Mouse (Mus musculus): ENCODE results near the gene Ulk4.
A peak's percentile ranks its signal among the peaks of the same experiment; 100 is the strongest.

The Ulk4 gene

DNA sequence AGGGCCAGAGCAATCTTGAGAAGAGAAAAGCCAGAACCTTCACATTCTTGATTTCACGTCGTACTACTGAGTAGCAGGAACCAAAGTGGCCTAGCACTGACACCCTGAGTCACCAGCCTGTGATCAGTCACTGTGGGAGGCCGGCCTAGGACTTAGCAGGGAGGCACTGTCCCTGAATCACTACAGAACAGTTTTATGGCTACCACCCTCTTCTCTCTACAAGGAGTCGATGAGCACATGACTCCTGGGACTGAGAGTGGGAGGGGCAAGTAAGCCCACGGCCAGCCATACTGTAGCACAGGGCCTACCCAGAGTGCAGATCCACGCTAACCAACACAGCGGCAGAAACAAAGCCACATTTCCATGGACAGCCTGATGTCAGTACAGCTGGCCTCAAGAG lies 183.2 kb downstream of the Ulk4 start:
- DNase-seq, result no peak

DNA sequence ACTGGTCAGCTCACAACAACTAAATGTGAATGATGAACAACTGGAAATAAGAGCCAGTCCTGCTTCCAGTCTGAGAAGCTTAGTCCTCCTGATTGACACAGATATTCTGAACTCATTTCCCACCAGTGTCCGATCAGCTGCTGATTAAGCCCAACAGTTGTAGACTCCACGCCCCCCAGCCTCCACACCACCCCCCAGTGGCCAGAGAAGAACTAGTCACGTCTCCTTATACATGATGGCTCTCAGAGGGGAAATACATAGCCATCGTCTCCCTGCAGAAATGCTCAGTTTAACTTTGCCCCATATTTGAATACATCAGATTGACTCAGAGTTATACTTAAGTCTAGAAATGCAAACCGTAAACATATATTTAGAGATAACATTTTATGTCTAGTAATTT lies 184.4 kb downstream of the Ulk4 start:
- DNase-seq, result no peak

DNA sequence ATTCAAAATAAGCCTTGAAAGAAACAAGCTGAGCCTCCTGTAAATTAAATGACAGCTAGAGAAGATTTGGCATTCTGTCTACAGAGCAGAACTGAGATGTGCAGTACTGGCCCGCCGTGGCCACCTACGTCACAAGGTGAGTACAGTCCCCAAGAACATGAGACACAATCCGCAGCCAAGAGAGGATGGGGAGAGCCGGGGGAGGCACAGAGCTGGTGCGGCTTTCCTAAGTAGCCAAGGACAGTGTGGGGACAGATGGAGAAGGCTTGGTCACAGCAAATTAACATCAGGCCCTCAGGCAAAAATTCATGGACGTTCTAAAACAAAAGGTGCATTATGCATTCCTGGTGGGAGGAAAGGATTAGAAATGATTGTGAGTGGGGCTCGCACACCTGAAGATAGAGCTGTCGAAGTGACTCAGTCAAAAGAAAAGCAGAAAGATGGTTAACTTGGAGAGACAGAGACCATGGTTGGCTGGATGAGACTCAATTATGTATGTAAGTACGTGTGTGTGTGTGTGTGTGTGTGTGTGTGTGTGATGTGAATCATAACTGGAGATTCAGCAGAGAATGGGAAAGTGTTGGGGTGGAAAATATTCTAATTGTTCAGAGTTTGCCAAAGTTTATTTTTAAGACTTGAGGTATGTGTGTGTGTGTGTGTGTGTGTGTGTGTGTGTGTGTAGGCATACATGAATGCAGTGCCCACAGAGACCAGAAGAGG lies 185.8 kb downstream of the Ulk4 start:
- DNase-seq, result no peak

DNA sequence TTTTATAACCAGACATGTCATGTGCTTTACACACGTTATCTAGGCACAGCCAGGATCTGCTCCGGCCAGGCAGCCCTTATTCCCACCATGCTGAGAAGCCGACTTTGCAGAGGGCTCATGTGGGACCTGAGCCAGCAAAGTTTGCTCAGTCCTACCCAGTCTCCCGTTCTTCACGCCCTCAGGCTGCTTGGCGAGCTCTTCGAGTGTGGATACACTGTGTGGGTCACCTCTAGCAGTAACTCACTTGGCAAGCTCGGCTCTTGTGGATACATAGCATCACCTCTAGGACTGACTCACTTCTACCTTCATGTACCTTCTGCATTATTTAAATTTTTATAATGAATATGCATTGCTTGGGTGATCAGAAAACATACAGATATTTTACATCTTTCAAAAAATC lies 189.3 kb downstream of the Ulk4 start:
- DNase-seq, result no peak

DNA sequence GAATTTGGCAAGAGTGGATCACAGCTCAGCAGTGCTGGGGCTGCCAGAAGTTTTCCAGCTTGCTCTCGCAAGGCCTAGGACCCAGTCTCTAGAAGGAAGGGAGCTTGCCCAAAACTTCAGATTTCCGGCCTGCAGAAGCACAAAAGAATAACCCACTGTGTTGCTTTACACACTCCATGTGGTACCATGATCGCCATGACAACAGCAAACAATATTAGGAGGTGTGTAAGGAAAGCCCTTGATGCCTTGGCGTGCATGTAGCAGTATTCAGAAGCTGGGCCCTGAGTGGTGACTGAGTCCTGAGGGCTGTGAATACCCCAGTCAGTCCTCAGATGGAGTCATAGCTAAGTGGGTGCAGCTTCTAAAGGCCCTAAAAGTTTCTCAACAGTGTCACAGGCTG lies 192.8 kb downstream of the Ulk4 start:
- no peak for DNase-seq

DNA sequence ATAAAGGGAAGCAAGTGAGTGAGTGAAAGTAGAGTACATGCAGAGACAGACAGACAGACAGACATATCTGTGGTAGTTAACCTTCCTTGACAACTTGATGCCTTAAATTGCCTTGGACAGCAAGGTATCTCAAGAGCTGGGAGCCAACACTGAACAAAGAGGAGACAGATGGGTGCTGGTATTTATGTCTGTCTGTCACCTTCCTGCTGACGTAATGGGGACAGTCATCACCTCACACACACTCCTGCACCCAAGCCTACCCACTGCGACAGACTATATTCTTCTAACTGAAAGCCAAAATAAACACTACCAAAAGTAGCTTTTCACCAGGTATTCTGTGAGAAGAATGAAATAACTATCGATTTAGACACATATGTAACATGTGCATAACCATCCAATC lies 196.2 kb downstream of the Ulk4 start:
- DNase-seq, result no peak

DNA sequence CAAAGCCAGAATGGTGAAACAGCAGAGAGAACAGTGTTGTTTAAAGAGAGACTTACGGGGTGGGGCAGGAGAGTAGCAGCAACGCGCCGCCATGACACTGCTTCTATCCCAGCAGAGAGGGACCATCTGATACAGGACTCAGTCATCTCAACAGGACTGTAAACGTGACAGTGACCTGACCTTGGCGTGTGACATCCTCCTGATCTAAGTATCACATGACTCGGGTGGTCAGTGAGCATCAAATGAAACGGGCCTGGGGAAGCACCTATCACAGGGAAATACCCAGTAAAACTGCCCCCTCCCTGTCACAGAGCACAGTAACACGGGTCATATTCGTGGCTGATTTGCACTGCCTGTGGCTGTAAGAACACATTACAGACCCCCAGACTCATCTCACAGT lies 196.6 kb downstream of the Ulk4 start:
- DNase-seq, result no peak

DNA sequence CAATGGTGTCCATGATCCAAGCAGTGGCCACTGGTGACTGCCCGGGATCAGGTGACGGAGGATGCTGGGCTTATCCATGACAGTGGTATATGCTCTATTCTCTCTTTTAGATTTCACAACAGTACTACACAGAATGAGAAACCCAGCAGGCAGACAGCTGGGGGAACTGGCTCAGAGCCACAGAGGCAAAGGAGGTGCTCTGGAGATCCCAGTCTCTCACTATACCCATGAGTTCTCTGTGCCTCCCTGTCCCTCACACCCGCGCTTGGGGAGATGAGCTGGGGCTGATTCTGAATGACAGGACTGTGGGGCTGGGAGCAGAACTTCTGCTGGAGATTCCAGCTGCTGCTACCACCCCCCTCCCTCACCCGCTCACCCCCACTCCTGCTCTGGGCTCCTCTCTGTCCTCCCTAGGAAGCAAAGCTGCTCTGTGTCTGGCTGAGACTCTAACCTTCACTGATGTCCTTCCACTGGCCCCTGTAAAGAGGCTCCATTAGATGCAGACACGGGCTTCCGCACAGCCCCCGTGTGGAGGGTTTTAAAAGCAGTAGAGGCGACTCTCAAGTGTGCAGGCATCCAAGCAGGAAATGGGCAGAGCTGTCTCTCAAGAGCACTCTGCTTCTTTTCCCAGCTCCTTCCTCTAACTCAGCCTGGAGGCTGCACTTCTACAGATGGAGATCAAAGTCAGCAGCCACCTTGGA lies 197.5 kb downstream of the Ulk4 start:
- peak; percentile 57 for DNase-seq

DNA sequence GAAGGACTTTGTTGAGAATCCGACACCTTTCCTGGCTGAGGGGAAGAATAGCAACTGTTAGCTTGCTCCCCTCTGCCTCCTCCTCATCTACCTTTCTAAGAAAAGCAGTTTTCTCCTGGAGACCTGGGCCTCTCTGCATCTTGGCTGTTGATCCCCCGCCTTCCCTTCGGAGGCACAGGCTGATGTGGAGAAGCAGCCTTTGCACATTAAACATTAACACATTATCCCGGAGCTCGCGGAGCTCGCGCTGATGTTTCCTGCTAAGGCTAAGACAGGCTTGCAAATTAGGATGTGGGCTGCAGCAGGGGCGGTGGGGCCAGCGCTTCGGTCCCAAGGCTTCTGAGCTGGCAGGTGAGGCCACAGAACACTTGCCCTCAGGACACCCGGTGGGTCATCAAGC lies 200.7 kb downstream of the Ulk4 start:
- DNase-seq, result peak; percentile 51

DNA sequence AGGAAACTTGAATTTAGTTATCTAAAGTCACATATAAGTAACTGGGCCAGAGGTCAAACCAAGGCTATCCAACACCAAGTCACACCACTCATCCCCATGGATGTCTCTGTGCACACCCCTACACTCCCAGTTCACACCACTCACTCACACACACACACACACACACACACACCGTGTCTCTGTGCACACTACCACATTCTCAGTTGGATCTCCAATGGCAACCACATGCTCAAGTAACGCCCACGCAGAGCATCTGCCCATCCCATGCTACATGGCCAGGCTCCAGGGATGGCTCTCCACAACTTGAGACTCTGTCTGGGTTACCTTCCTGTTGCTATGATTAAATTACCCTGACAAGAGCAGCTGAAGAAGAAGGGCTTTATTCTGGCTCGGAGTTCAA lies 201.8 kb downstream of the Ulk4 start:
- peak; percentile 80 for DNase-seq

DNA sequence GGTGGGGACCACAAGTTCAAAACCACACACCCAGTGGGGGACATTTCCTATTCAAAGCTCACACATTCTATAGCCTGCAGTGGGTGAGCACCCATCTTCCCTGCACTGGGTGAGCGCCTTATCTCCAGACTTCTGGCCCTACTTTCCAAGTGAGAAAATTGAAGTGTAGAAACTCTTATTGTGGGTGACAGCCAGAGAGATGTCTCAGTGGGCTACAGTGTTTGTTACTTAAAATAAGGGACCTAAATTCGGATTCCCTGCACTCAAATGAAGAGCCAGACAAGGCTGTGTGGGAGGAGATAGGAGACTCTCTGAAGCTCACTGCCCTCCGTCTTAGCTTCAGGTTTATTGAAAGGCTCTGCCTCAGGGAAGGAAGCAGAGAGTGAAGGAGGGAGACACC lies 202.3 kb downstream of the Ulk4 start:
- DNase-seq, result peak; percentile 63

DNA sequence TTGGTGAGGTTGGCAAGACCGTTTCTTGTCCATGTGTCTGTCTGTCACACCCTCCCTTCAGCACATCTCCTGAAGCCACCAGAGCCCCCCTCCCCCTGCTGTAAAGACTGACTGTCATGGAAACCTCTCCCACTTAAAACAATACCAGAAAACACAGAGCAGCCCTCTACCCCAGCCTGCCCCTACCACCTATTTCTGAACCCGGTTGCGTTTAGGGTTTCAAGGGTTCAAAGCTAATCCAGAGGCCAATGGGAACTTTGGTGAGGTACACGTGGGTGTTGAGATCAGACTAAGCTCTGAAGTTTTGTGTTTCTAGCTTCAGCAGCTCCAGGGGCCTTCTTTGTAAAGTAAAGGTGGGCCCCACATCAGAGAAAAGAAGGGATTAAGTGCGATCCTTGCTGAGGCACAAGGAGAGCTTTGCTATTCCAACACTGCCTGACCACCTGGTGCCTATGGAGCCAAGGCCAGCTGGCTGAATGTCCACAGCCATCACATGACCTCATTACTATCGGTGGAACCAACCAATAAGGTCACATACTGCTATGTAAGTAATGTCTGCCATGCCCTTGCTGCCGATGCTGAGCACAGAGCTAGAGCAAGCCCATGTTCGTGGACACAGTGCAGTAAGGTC lies 204.8 kb downstream of the Ulk4 start:
- no peak for DNase-seq

DNA sequence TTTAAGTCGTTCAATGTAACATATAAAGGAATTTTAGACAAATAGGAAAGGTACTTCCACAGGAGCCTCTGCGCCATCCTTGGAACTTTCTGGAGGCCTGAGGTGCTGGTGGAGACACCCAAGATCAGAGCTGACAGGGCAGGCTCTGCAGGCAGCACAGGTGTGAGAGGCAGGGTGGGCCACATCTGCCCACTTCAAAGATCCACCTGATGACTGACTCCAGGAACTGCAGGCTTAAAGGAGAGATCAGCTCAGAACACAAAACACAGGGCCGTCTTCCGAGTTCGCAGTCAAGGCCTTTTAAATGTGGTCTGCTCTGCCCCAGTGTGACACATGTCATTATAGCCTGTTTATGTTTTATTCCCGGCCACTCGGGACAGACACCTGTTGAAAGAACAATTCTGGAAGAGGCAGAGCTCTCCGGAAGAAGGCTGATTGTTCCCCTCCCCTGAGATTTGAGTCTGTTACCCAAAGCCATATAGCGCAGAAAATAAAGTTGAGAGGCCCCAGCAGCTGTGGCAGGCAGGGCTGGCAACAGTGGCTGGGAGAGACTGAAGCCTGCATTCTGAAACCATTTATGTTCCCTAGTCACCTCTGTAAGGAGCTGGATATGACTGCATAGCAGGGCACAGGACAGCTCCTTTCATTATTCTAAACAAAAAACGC lies 205.4 kb downstream of the Ulk4 start:
- no peak for DNase-seq

DNA sequence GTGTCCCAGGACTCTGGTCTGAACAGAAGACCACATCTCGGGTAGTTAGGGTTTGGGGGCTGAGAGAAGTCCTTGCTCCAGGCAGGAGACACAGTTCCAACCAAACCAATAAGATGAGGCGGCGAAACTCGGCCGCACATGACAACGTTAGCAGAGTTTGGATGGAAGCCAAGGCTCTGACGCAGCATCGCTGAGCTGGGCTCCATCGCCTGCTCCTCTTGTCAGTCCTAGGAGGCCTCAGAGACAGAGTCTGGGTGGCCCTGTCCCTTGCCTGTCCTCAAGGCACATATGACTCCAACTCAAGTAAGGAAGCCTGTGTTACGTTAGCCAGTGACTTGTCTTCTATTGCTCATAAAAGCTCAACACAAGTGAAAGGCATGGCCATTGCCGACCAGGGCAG lies 205.9 kb downstream of the Ulk4 start:
- no peak for DNase-seq

DNA sequence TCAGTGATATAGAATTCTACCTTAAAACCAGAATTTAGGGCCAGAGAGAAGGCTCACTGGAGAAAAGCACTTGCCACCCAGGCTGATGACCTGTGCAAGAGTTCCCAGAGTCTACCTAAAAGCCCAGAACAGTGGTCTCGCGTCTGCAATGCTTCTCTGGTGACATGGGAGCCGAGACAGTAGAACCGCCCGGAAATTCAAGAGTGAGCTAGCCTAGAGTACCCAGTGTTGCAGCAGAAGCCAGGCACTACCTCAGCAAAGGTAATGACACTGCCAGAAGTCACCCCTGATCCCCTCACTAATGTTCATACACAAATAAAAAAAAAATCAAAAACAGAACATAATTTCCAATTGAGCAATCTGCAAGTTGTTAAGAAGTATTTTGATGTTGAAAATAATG lies 208.9 kb downstream of the Ulk4 start:
- no peak for DNase-seq

DNA sequence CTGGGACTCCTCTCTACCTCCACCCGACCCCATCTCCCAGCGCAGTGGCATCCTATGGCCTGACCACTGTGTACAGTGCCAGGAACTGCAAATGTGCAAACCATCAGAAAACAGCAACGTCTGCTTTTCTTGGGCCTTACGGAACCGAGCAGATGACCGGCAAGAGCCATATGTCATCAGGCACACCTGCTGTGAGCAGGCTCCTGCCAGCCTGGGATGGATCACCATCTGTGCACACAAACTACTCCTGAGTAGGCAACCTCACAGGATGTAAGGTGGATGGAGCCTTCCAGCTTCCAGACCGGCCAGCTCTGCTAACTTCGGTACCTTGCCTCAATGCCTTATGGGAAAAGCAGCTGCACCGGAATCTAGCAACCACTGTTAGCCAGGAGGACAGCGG lies 210.0 kb downstream of the Ulk4 start:
- no peak for DNase-seq

DNA sequence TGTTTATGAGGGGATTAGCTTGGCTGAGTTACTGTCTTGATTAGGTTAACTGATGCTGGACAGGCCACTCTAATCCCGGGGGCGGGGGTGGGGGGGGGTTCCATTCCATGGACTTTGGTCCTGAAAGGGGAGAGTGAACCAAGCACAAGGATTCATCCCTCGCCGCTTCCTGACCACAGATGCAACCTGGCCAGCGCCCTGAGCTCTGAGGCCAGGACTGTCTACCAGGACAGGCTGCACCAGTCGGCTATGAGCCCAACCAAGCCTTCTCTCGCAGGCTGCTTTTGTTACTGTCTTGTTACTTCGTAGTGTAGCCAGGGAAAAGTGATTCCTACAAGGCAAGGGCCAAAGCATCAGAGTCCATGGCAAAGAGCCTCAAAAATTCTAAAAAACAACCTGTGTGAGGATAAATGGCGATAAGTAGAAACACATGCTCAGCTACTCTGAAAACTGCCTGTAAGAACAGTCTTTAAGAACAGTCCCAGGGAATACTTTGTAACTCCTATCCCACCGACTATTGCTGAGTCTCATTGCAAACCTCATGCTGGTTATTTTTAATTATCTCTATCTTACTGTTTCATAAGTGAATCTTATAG lies 211.5 kb downstream of the Ulk4 start:
- DNase-seq, result no peak

DNA sequence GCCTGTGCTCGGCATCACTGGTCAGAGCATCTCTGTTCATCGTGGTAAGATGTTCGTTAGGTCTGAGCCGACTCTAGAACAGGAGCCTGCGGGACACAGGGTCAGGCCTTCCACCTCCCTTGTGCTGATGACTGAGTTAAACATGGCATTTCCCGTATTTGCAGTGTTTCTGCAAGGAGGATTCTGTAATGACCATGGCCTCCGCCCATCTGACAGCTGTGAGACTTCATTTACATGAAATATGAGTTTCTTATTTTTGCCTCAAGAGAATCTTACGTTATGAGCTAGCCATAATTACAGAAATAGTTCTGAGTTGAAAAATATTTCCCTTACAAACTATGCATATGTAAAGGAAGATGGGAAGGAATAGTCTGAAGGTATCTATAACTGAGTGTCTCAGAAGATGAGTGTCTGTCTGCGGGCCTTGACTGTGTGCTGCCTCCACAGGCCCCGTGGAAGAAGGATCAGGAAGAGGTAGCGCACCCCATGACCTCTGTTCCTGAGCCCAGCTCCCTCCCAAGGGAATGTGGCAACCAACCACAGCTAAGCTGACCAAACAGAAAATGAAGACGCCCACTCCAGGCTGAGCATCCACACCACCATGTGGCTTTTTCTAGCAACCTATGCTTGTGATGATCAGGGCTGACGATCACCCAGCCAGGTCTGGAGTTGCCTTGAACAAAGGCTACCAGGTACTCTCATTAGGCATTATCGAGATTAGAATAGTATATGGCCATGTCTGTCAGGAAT lies 212.2 kb downstream of the Ulk4 start:
- DNase-seq, result no peak

DNA sequence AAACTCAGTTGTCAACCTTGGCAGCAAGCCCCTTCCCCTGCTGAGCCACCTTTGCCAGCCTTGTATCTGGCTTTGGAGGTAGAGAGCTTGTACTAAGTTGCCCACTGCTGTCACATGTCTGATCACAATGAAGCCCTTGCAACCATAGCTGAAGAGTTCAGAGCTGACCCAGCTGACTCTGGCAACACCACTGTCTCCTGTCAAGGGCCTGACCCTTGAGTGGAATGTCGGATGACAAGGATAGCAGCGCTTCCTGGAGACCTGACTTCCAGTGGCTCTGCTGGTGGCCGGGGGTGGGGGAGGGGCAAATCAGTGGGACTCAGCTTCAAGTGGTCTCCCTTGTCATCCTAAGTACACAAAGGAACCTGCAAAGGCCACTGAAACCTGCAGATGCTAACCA lies 214.3 kb downstream of the Ulk4 start:
- DNase-seq, result no peak

DNA sequence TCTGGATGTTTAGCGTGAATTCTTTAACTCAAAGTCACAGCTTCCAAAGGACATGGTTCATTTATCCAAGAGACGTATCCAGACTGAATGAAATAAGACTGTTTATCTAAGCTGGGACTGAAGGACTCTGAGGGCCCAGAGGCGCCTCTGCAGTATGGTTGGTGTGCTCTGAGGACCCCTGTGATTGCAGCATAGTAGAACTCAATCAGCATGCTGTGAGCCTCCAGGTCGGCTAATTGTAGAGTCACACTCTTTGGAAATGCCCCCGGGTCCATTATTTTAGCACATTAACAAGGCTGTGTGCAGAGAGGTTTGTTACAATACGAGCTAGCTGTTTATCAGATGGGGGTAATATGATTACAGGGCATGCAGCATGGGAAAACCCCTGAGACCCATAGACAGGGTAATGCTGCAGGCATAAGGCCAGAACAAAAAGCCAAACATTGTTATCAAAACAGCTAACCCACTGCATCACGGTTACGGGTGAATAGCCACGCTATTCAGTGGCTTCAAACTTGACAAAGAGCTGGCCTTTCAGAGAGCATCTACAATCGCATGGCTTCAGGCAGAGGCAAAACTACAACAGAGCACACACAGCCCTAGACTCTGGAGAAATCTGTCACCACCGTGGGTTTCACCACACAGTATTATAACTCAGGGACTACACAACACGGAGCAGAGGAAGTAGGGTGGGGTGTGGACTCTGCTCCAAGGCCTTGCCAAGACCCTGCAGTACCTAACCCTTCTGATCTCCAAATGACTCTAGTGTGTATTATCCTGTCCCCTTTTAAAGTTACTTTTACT lies 215.0 kb downstream of the Ulk4 start:
- DNase-seq, result no peak

DNA sequence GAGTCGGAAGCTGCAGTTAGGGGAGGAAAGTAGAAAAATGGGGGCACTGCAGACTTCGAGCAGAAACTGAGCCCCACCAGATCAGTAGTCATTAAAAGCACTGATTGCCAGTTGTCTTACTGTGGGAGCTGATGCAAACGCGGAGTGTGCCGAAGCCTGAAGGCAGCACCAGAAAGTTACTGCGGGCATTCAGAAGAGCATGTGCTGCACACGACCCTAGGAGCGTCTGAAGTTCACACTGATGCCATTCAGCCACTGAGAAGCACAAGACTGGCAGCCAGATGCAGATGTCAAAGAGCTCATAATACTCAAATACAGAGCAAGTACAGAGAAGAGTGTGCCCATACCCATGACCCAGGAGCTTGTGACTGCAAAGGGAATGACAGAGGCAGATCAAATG lies 216.7 kb downstream of the Ulk4 start:
- no peak for DNase-seq

DNA sequence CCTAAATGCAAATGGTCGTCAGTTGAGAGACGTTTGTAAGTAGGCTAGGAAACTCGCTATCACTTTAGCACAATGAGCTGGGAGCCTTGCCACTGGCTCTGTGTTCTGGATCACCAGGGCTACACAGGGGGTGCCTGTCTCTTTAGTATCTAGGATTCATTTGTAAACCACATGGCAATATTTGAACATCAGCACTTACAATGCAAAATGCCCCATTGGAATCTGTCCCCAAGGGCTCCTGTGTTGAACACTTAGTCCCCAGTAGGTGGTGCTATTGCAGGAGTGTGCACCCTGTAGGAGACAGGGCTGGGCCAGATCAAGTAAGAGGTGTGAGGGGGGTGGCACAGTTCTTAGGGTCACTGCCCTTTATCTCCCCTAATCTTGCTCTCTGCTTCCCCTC lies 217.7 kb downstream of the Ulk4 start:
- no peak for DNase-seq
